Mouse (Mus musculus): ENCODE data around the gene Sptlc2.
"Not testable (repeated sequence)": the region's sequence is repeated elsewhere in the genome, so short reads cannot be mapped to it uniquely, and the experiment has no call there.

Sptlc2 gene

GRCm38 (mm10) chr12:87278118-87278730 lies 109.9 kb downstream of the Sptlc2 start:
- DNase-seq (ENCODE audit: low read depth, low spot score): no peak

- not testable (repeated sequence) for DNase-seq (ENCODE audit: low read depth, low spot score)
Measured at GRCm38 (mm10) chr12:87277251-87277650, 110.9 kb downstream of the Sptlc2 start.

GRCm38 (mm10) chr12:87274853-87275831 lies 113.0 kb downstream of the Sptlc2 start:
- no peak for DNase-seq (ENCODE audit: low read depth, low spot score)

- no peak for DNase-seq (ENCODE audit: low read depth, low spot score)
Measured at GRCm38 (mm10) chr12:87267682-87268081, 120.5 kb downstream of the Sptlc2 start.

GRCm38 (mm10) chr12:87266827-87267603 lies 121.1 kb downstream of the Sptlc2 start:
- no peak for DNase-seq (ENCODE audit: low read depth, low spot score)

GRCm38 (mm10) chr12:87266108-87266826 lies 121.9 kb downstream of the Sptlc2 start, which contains the start of the genes Vipas39 and Ahsa1:
Gene Vipas39 (minus strand): TSS chr12:87266256.
Gene Ahsa1 (plus strand): TSS chr12:87266479.
- DNase-seq (ENCODE audit: low read depth, low spot score): peak; percentile 84

- DNase-seq (ENCODE audit: low read depth, low spot score): no peak
Measured at GRCm38 (mm10) chr12:87265444-87265843, 122.7 kb downstream of the Sptlc2 start.

GRCm38 (mm10) chr12:87260562-87260961 lies 127.6 kb downstream of the Sptlc2 start:
- no peak for DNase-seq (ENCODE audit: low read depth, low spot score)

- no peak for DNase-seq (ENCODE audit: low read depth, low spot score)
Measured at GRCm38 (mm10) chr12:87256629-87257028, 131.5 kb downstream of the Sptlc2 start.

Measured in WW6 (cell line).